9 mouse cellular contexts compared by ENCODE assay signal in genomic region chr12:73449911-73450520, GRCm38 (mm10).
A peak's percentile ranks its signal among the peaks of the same experiment; 100 is the strongest.
DNase-seq lines count a peak whose midpoint lies in the region; TF ChIP-seq lines count a peak whose summit lies in the region.
"Had no signal": no experiment of that assay in that cellular context is flagged by ENCODE, and none has a peak within 500 bp of the region (broad histone marks: within the 10 kb centered on the region; RNA-seq: fewer than 3 reads in every experiment).

No protein-coding gene starts in this region.

- H3K4me1 ChIP-seq in bone marrow macrophage, adult 2 months (ENCODE audit: control insufficient read depth, insufficient read depth, low read length) = peaks cover 17% of the 10 kb centered on the region

- peak; percentile 36 for DNase-seq in gastrocnemius, postnatal 10 days
- no peak for DNase-seq in gastrocnemius, postnatal 4 days (ENCODE audit: low spot score in 2 of 2)
- DNase-seq in right cerebral cortex, adult 2 months (ENCODE audit: low spot score in 2 of 2) = peak; percentile 7 to 8
- no peak for DNase-seq in right cerebral cortex, adult 18-20 months
- DNase-seq in lung, postnatal 10 days = peak; percentile 55
- DNase-seq in ovary, postnatal 14 days (ENCODE audit: low spot score) = no peak
- no peak for DNase-seq in urinary bladder, postnatal 4 days (ENCODE audit: low spot score in 2 of 2)

- no peak for TF ChIP-seq POLR2A in bone marrow macrophage, adult 2 months (IDR thresholded peaks at IDR 0.05; ENCODE audit: borderline replicate concordance, low read depth, low read length)

- H3K27ac ChIP-seq in bone marrow macrophage, adult 2 months (ENCODE audit: insufficient read depth, low read depth, low read length) = no peak overlapping the region

- peak; percentile 43 for TF ChIP-seq CTCF in bone marrow macrophage, adult 2 months (IDR thresholded peaks at IDR 0.05; ENCODE audit: low read depth, low read length)

- no peak overlapping the region for H3K4me3 ChIP-seq in bone marrow macrophage, adult 2 months (ENCODE audit: insufficient read depth, low read length)
- H3K4me3 ChIP-seq: erythroblast, embryonic 14.5 days had no signal

Comparison
In these comparisons a context has a peak if more than half of its experiments do, and no peak if none do; other contexts are left out.
1. DNase-seq: peak in gastrocnemius, postnatal 10 days (single experiment), right cerebral cortex, adult 2 months (2 of 2) and lung, postnatal 10 days (single experiment); none in gastrocnemius, postnatal 4 days (0 of 2), right cerebral cortex, adult 18-20 months (single experiment), ovary, postnatal 14 days (single experiment) and urinary bladder, postnatal 4 days (0 of 2).